Mouse (Mus musculus) cortical plate, adult 2 months (tissue): ENCODE measurements around the gene Tas1r1.

Experiments
- CTCF ChIP-seq: fragments of 200-500 bp; IDR thresholded peaks from 2 replicates; pipeline ENCODE4 v1.5.1; 2011; ENCODE audit warnings: mild to moderate bottlenecking, control low read depth, low read length; ENCODE audit not compliant: insufficient read depth; ENCODE audit errors: extremely low read depth
- POLR2A ChIP-seq: fragments of 200-500 bp; IDR thresholded peaks from 2 replicates; pipeline ENCODE4 v1.6.1; 2011; ENCODE audit warnings: mild to moderate bottlenecking, low read length, control low read depth; ENCODE audit not compliant: insufficient read depth; ENCODE audit errors: extremely low read depth

DNA sequence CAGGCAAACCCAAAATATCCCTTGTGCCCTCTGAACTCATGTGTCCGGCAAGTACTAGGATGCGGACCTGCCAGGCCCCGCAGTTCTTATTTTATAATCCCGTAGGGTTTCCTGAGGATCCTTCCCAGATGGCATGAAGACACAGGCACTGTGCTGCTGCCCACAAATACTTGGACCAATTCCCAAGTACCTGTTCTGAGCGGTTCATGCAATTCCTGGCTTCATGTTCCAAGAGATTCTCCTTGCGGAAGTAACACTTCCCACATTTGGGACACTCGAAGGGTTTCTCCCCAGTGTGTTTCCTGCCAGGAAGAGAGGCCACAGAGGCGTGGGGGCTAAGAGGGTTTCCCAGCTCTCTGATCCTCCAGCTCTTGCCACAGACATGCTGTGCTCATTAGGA, 15.9 kb downstream of the Tas1r1 start:
- TF ChIP-seq CTCF (no peak), POLR2A (no peak)
